Mouse (Mus musculus) spleen, adult 2 months (tissue): ENCODE data around the gene Hsh2d. TPM values are rescaled to one million over a fixed set of nuclear protein-coding genes. Genes with fewer than 3 reads are reported as not detected.
A peak's percentile ranks its signal among the peaks of the same experiment; 100 is the strongest.

Experiments used
- DNase-seq, 2 experiments: peaks; one replicate each; pipeline versions ENCODE4 v3.0.0 to v3.0.0-alpha.2; 2012 to 2021; ENCODE audit warnings: low spot score in 2 of 2, low read depth in 1 of 2
- H3K27ac ChIP-seq: fragments of 200-500 bp; 2 replicates; pipeline ENCODE4 v1.5.1; 2012; ENCODE audit warnings: low read length, inconsistent platforms; ENCODE audit not compliant: insufficient read depth
- H3K27me3 ChIP-seq: fragments of 200-500 bp; 2 replicates; pipeline ENCODE4 v1.6.1; 2012; ENCODE audit warnings: mild to moderate bottlenecking, moderate library complexity, low read length, inconsistent platforms; ENCODE audit not compliant: control insufficient read depth, insufficient read depth
- H3K36me3 ChIP-seq: fragments of 200-500 bp; 2 replicates; pipeline ENCODE4 v1.6.1; 2012; ENCODE audit warnings: mild to moderate bottlenecking, low read length, inconsistent platforms; ENCODE audit not compliant: control insufficient read depth, insufficient read depth
- H3K4me1 ChIP-seq: fragments of 200-500 bp; 2 replicates; pipeline ENCODE4 v1.6.1; 2011; ENCODE audit warnings: inconsistent platforms; ENCODE audit not compliant: control insufficient read depth, insufficient read depth, insufficient read length
- H3K4me3 ChIP-seq: fragments of 200-500 bp; 2 replicates; pipeline ENCODE4 v1.5.1; 2011; ENCODE audit warnings: mild to moderate bottlenecking, inconsistent platforms; ENCODE audit not compliant: insufficient read depth, insufficient read length; ENCODE audit errors: extremely low read depth
- CTCF ChIP-seq: fragments of 200-500 bp; IDR thresholded peaks from 2 replicates; pipeline ENCODE4 v1.5.1; 2011; ENCODE audit warnings: mild to moderate bottlenecking, inconsistent platforms; ENCODE audit not compliant: insufficient read depth, insufficient read length, insufficient replicate concordance; ENCODE audit errors: extremely low read depth
- POLR2A ChIP-seq: fragments of 200-500 bp; IDR thresholded peaks from 2 replicates; pipeline ENCODE4 v1.6.1; 2011; ENCODE audit warnings: low read depth, low read length, inconsistent platforms
- WGBS: fragments of 180-500 bp; shearing (Covaris S2); methylation state at CpG from one replicate; pipeline ENCODE4 v1.1.7; 2018; 5-methylcytosine and 5-hydroxymethylcytosine counted together
- polyA plus RNA-seq: library from polyadenylated mRNA; depleted of rRNA; stranded (reverse); fragments of >200 nt; gene quantifications from 2 replicates; pipeline ENCODE4 v1.2.3, GENCODE M21; 2012; rRNA removed

Hsh2d gene
- polyA plus RNA-seq, result 16.6 and 21.4 TPM in 2 replicates

GRCm38 (mm10) chr8:72189417-72190214, at the start of gene Hsh2d:
Gene Hsh2d (plus strand): TSS chr8:72189638.
- Histone ChIP-seq H3K4me3 (peak within 1 kb of the TSS; percentile 76), H3K27ac (peak within 1 kb of the TSS; percentile 96), H3K36me3 (peaks cover 12% of the 10 kb centered on the region), H3K4me1 (peaks cover 6% of the 10 kb centered on the region; the same call in 1 of the 2 replicates), H3K27me3 (no peaks in the 10 kb centered on the region)
- TF ChIP-seq CTCF, result peak; percentile 52; the same call in 1 of the 2 replicates
- peak; percentile 80 for TF ChIP-seq POLR2A
- WGBS, result 24% methylated on average over 12 of the region's 12 CpGs
- peak; percentile 77 to 85 for DNase-seq

- 82% methylated on average over 13 of the region's 13 CpGs for WGBS
- Histone ChIP-seq H3K4me3 (no peak overlapping the region), H3K27ac (no peak overlapping the region), H3K27me3 (no peaks in the 10 kb centered on the region), H3K4me1 (no peaks in the 10 kb centered on the region; the same call in 1 of the 2 replicates), H3K36me3 (peaks cover 64% of the 10 kb centered on the region)
- no peak for TF ChIP-seq CTCF
- no peak for TF ChIP-seq POLR2A
- no peak for DNase-seq
Observed at GRCm38 (mm10) chr8:72143256-72143824, 46.1 kb upstream of the Hsh2d start.

GRCm38 (mm10) chr8:72144345-72144975, 45.0 kb upstream of the Hsh2d start:
- TF ChIP-seq CTCF (no peak), POLR2A (no peak)
- DNase-seq, result no peak
- Histone ChIP-seq H3K4me3 (no peak overlapping the region), H3K36me3 (peaks cover 62% of the 10 kb centered on the region), H3K4me1 (no peaks in the 10 kb centered on the region), H3K27me3 (no peaks in the 10 kb centered on the region), H3K27ac (no peak overlapping the region)
- 64% methylated on average over 5 of the region's 5 CpGs for WGBS

- Histone ChIP-seq H3K27me3 (no peaks in the 10 kb centered on the region), H3K27ac (no peak overlapping the region), H3K36me3 (peaks cover 67% of the 10 kb centered on the region), H3K4me1 (no peaks in the 10 kb centered on the region), H3K4me3 (no peak overlapping the region)
- 87% methylated on average over 3 of the region's 3 CpGs for WGBS
- no peak for DNase-seq
- TF ChIP-seq CTCF (no peak), POLR2A (no peak)
Observed at GRCm38 (mm10) chr8:72145511-72145910, 43.9 kb upstream of the Hsh2d start.

- DNase-seq, result no peak
- Histone ChIP-seq H3K36me3 (peaks cover 65% of the 10 kb centered on the region), H3K4me1 (no peaks in the 10 kb centered on the region), H3K27ac (no peak overlapping the region), H3K4me3 (no peak overlapping the region), H3K27me3 (no peaks in the 10 kb centered on the region)
- TF ChIP-seq CTCF, result no peak
- TF ChIP-seq POLR2A, result no peak
- 96% methylated on average over 1 of the region's 1 CpGs for WGBS
Observed at GRCm38 (mm10) chr8:72146056-72146455, 43.4 kb upstream of the Hsh2d start.

- WGBS, result 95% methylated on average over 3 of the region's 3 CpGs
Observed at GRCm38 (mm10) chr8:72146556-72146955, 42.9 kb upstream of the Hsh2d start.

More at GRCm38 (mm10) chr8:72146556-72146955, 42.9 kb upstream of the Hsh2d start:
- Histone ChIP-seq H3K4me1 (no peaks in the 10 kb centered on the region; the same call in 1 of the 2 replicates), H3K27ac (no peak overlapping the region), H3K4me3 (no peak overlapping the region), H3K36me3 (peaks cover 66% of the 10 kb centered on the region), H3K27me3 (no peaks in the 10 kb centered on the region)
- no peak for DNase-seq
- TF ChIP-seq CTCF (no peak), POLR2A (no peak)
